Mouse (Mus musculus) intestine, postnatal 0 days (tissue): ENCODE measurements around the gene Rnf187. TPM values are rescaled to one million over a fixed set of nuclear protein-coding genes. Genes with fewer than 3 reads are reported as not detected.

Experiments
- ATAC-seq: fragments of 200-750 bp; cut with Nextera tagmentation; 2 replicates; pipeline ENCODE4 v1.8.0; 2017; ENCODE audit warnings: mild to moderate bottlenecking, moderate TSS enrichment, moderate library complexity
- H3K27ac ChIP-seq: fragments of 300-500 bp; sonication (generic); 2 replicates; pipeline ENCODE4 v1.5.1; 2014; ENCODE audit warnings: mild to moderate bottlenecking, low read depth, low read length, moderate library complexity
- H3K27me3 ChIP-seq: fragments of 300-500 bp; sonication (generic); replicated peaks from 2 replicates; pipeline ENCODE4 v1.6.1; 2014; ENCODE audit warnings: low read length, mixed read lengths; ENCODE audit not compliant: control insufficient read depth, insufficient read depth
- H3K36me3 ChIP-seq: fragments of 300-500 bp; sonication (generic); 2 replicates; pipeline ENCODE4 v1.6.1; 2014; ENCODE audit warnings: mild to moderate bottlenecking, moderate library complexity; ENCODE audit not compliant: control insufficient read depth, insufficient read depth
- H3K4me1 ChIP-seq: fragments of 300-500 bp; sonication (generic); replicated peaks from 2 replicates; pipeline ENCODE4 v1.6.1; 2014; ENCODE audit warnings: antibody characterized with exemption, low read length, mixed read lengths; ENCODE audit not compliant: control insufficient read depth, insufficient read depth
- H3K4me2 ChIP-seq: fragments of 300-500 bp; sonication (generic); replicated peaks from 2 replicates; pipeline ENCODE4 v1.6.1; 2014; ENCODE audit warnings: low read depth, mild to moderate bottlenecking, moderate library complexity
- H3K4me3 ChIP-seq: fragments of 300-500 bp; sonication (generic); 2 replicates; pipeline ENCODE4 v1.5.1; 2014; ENCODE audit warnings: low read depth, low read length
- H3K9ac ChIP-seq: fragments of 300-500 bp; sonication (generic); 2 replicates; pipeline ENCODE4 v1.6.1; 2014; ENCODE audit warnings: mild to moderate bottlenecking, low read depth, low read length
- H3K9me3 ChIP-seq: fragments of 300-500 bp; sonication (generic); 2 replicates; pipeline ENCODE4 v1.6.1; 2016; ENCODE audit warnings: mixed run types; ENCODE audit not compliant: control insufficient read depth
- CTCF ChIP-seq: sonication (generic); IDR thresholded peaks from 2 replicates; pipeline ENCODE4 v1.5.1; 2016; ENCODE audit warnings: low read depth, mild to moderate bottlenecking, control low read depth, antibody characterized with exemption, moderate library complexity
- WGBS: fragments of 180-500 bp; shearing (Covaris S2); extraction: QIAGEN DNeasy Blood & Tissue Kit; methylation state at CpG from one replicate; pipeline ENCODE4 v1.1.7; 2014; 5-methylcytosine and 5-hydroxymethylcytosine counted together
- polyA plus RNA-seq: library from polyadenylated mRNA; unstranded; fragments of >200 nt; fragmentation: Nextera tagmentation; extraction: Ambion mirVana; gene quantifications from 2 replicates; pipeline ENCODE4 v1.2.1, GENCODE M21; 2015

Gene Rnf187
- polyA plus RNA-seq, 1 experiment from 2014 or later = 113 TPM

DNA sequence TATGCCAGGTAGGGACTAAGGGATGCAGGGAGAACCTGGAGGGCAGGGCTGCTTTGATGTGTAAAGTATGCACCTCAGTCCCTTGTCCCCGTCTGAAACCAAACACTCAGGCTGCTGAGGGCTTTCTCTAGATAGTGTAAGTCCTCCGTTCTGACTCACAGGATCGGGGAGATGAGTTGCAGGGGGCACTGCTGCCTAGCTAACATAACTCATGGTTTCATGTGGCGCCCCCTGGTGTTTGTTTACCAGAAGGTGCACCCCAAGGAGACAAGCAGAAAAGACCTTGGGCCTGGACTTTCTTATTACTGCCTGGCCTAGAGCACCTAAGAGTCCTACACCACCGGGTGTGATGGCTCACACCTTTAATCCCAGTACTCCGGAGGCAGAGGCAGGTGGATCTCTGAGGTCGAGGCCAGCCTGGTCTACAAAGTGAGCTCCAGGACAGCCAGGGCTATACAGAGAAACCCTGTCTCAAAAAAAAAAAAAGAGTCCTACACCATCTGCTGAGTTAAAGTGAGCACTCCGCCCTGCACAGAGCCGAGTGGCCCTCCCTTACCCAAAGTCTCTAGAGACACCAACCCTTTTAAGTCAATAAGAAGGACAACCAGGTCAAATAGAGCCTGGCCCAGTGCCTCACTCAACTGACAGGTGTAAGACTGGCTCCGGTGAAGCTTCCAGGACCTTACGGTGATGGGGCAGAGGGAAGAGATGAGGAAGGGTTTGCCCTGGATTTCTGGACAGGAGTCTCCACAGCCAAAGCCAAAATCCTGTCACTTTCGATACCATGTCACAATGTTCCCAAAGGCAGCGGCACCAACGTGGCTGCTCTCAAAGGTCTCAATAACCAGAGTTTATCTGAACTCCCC is 21.6 kb downstream of the Rnf187 start:
- TF ChIP-seq CTCF = peak; percentile 73
- H3K9me3 ChIP-seq = no peaks in the 10 kb centered on the region
- H3K27me3 ChIP-seq = no peaks in the 10 kb centered on the region
- no peak overlapping the region for H3K4me3 ChIP-seq
- H3K27ac ChIP-seq = no peak overlapping the region
- H3K4me2 ChIP-seq = no peak overlapping the region
- ATAC-seq = 0 out of 2 replicates have a peak, but pooled peaks have one; percentile 9
- no peak overlapping the region for H3K9ac ChIP-seq
- 55% methylated on average over 14 of the region's 14 CpGs for WGBS
- no peaks in the 10 kb centered on the region for H3K36me3 ChIP-seq
- H3K4me1 ChIP-seq = no peaks in the 10 kb centered on the region; the same call in 1 of the 2 replicates

DNA sequence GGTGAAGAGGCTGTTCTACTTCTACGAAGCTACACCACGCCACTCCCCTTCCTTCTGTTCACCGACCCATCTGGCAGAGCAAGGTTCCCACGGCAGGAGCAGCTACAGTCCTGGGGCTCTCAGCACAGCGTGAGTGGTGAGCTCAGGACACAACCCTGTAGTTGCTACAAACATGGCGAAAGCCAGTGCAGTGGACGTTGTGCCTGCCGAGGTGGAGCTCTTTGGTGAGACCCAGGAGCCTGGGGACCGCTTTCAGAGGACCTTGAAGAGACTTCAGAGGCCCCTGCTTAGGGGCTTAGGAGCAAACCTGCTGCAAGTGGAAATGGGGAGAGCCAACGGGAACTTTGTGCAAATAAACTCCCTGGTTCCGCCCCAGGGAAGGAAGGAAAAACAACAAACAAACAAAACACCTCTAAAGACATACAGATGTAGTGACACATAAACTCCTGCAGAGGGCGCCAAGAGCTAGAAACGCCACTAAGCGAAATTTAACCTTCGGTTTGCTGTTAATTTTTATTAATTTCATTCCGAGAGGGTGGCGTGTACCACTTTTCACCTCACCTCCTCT is 24.2 kb downstream of the Rnf187 start:
- Histone ChIP-seq H3K36me3 (no peaks in the 10 kb centered on the region), H3K27me3 (no peaks in the 10 kb centered on the region), H3K9ac (peak overlapping the region; percentile 50; the same call in 1 of the 2 replicates), H3K9me3 (no peaks in the 10 kb centered on the region), H3K4me1 (no peaks in the 10 kb centered on the region; the same call in 1 of the 2 replicates), H3K4me3 (peak overlapping the region; percentile 27), H3K4me2 (peak overlapping the region; percentile 81), H3K27ac (no peak overlapping the region)
- 7% methylated on average over 17 of the region's 17 CpGs for WGBS
- no peak for ATAC-seq
- TF ChIP-seq CTCF = peak; percentile 79

DNA sequence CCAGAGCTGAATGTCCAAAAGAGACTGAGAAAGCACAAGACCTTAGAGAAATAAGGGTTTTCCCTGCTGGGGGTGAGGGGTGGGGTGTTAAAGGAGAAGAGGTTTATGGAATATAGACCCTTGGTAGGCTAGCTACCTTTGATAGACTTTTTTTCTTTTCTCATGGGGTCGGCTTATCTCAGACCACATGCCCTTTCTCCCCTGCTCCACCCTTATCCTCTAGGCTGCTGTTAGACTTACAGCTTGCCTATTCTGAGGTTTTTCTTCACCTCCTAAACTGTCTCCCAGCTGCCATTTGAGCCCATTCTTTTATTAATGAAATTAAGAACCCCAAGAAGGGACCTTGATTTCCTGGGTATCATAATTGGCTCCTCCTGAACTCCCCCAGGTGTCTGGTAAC is 24.9 kb downstream of the Rnf187 start:
- Histone ChIP-seq H3K27ac (no peak overlapping the region), H3K9me3 (no peaks in the 10 kb centered on the region), H3K9ac (no peak overlapping the region), H3K4me2 (no peak overlapping the region), H3K4me1 (no peaks in the 10 kb centered on the region; the same call in 1 of the 2 replicates), H3K36me3 (no peaks in the 10 kb centered on the region), H3K4me3 (no peak overlapping the region), H3K27me3 (no peaks in the 10 kb centered on the region)
- no peak for TF ChIP-seq CTCF
- WGBS = 15% methylated on average over 1 of the region's 1 CpGs
- no peak for ATAC-seq

DNA sequence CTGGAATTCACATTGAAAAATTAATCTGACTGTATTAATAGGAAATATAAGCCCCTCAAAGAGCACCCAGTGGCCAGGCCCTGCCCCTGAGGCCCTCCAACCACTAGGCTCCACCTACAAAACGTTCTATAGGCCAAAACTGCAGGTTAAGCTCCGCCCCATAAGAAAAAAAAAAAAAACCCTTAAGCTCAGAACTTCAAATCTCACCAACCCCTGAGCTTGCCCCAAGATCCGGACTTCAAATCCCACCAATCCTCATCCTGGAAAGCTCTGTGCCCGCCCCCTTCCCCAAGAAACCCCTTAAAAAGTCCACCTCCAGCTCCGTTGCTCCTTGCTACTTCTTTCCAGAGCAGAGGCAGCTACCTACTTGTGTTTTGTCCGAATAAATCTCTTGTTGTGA is 33.9 kb downstream of the Rnf187 start:
- Histone ChIP-seq H3K9me3 (no peaks in the 10 kb centered on the region), H3K9ac (no peak overlapping the region), H3K36me3 (peaks cover 14% of the 10 kb centered on the region), H3K27ac (no peak overlapping the region), H3K27me3 (no peaks in the 10 kb centered on the region), H3K4me3 (no peak overlapping the region), H3K4me2 (peak overlapping the region; percentile 80; the same call in 1 of the 2 replicates), H3K4me1 (0 out of 2 replicates have a peak, but pooled peaks cover 4% of the 10 kb centered on the region)
- no peak for TF ChIP-seq CTCF
- no peak for ATAC-seq
- 60% methylated on average over 6 of the region's 6 CpGs for WGBS

DNA sequence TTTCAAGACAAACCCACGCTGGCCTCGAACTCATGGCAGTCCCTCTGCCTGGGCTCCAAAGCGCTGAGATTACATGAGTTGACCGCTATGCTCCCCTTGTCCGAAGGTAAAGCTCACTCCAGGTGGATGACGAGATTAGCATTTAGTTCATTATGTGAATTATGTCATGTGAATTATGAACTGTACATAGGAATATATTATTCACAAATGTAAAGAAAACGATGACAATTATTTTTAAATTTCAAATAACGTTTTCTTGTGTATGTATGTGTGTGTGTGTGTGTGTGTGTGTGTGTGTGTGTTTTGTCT is 34.4 kb downstream of the Rnf187 start:
- peaks cover 17% of the 10 kb centered on the region for H3K36me3 ChIP-seq
- no peak for TF ChIP-seq CTCF
- 0 out of 2 replicates have a peak, but pooled peaks cover 4% of the 10 kb centered on the region for H3K4me1 ChIP-seq
- H3K27me3 ChIP-seq = no peaks in the 10 kb centered on the region
- H3K9ac ChIP-seq = no peak overlapping the region
- ATAC-seq = peak; percentile 19
- peak overlapping the region; percentile 80; the same call in 1 of the 2 replicates for H3K27ac ChIP-seq
- H3K4me2 ChIP-seq = peak overlapping the region; percentile 80
- no peaks in the 10 kb centered on the region for H3K9me3 ChIP-seq
- peak overlapping the region; percentile 53 for H3K4me3 ChIP-seq
- 1% methylated on average over 8 of the region's 8 CpGs for whole genome bisulfite sequencing

DNA sequence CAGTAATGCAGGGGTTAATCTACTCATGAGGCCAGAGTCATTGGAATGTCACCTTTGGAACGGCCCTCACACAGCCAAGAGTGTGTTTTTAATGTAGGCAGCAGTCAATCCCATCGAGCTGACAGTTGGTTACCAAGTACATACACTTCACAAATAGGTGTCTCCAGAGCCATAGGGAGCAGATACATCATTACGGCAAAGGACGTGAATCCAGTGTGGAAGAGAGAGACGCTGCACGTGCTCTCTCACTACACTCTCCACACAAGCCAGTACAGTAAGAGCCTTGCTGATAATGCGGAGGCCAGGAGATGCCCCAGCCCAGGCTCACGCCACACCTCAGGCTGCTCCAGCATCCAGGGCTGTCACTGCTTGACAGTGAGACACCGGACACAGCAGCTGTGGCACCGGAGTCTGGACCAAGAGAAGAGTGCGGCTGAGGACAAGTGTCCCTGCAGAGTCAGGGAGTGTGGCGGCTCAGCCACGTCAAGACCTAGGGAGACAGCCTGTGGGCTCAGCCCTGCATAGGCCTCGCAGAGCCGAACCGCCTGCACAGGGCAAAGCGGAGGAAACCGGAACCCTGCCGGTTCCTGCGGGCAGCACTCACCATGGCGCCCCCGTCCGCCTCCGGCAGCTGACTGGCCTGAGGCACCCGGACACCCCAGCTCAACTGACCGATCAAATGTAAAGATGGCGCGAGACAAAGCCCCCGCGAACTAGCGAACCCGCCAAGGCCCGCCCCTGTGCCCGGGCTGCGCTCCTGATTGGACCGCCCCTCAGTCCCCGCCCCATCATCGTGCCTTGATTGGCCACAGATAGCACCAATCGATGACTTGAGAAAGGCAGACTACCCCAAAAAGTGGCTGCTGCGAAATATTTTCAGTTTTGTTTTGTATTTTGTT is 35.0 kb downstream of the Rnf187 start, which contains the start of gene Zfp39:
Gene Zfp39, minus strand, starts transcription at position 715 of the 899 bp plus-strand sequence.
- TF ChIP-seq CTCF = peak; percentile 23

More for the DNA sequence above, 35.0 kb downstream of the Rnf187 start, which contains the start of gene Zfp39:
- H3K9me3 ChIP-seq = no peaks in the 10 kb centered on the region
- H3K36me3 ChIP-seq = peaks cover 21% of the 10 kb centered on the region
- peak within 1 kb of the TSS; percentile 50 for H3K9ac ChIP-seq
- peak within 1 kb of the TSS; percentile 80 for H3K27ac ChIP-seq
- no peaks in the 10 kb centered on the region for H3K27me3 ChIP-seq
- H3K4me3 ChIP-seq = peak within 1 kb of the TSS; percentile 53
- WGBS = under 1% methylated on average over 40 of the region's 40 CpGs
- peak within 1 kb of the TSS; percentile 80 for H3K4me2 ChIP-seq
- peak; percentile 93 for ATAC-seq
- 0 out of 2 replicates have a peak, but pooled peaks cover 4% of the 10 kb centered on the region for H3K4me1 ChIP-seq
